Comparison of ENCODE assay signal across 8 mouse cellular contexts in genomic region chr11:98457367-98458120, GRCm38 (mm10). TPM values are rescaled to one million over a fixed set of nuclear protein-coding genes. Genes with fewer than 3 reads are reported as not detected.
DNase-seq lines count a peak whose midpoint lies in the region; ATAC-seq and TF ChIP-seq lines count a peak whose summit lies in the region.

No protein-coding gene starts in this region.

- WGBS in heart, embryonic 14.5 days: under 1% methylated on average over 51 of the region's 64 CpGs
- under 1% methylated on average over 46 of the region's 64 CpGs for WGBS in liver, embryonic 13.5 days (ENCODE audit: insufficient replicate concordance)
- 1% methylated on average over 38 of the region's 64 CpGs for WGBS in stomach, embryonic 14.5 days

- peaks cover 56% of the 10 kb centered on the region for H3K27me3 ChIP-seq in C2C12 (ENCODE audit: control insufficient read depth, insufficient read depth, insufficient read length)
- peaks cover 25% of the 10 kb centered on the region for H3K27me3 ChIP-seq in heart, embryonic 14.5 days (ENCODE audit: control insufficient read depth, insufficient read depth, low read length)
- peaks cover 71% of the 10 kb centered on the region for H3K27me3 ChIP-seq in liver, embryonic 13.5 days
- peaks cover 16% of the 10 kb centered on the region; the same call in 1 of the 2 replicates for H3K27me3 ChIP-seq in stomach, embryonic 14.5 days (ENCODE audit: control insufficient read depth, insufficient read depth, low read length)

- peak overlapping the region; percentile 25 for H3K4me3 ChIP-seq in C2C12 (ENCODE audit: insufficient read depth, poor library complexity, severe bottlenecking)
- H3K4me3 ChIP-seq in bone marrow macrophage, adult 2 months (ENCODE audit: insufficient read depth, low read length): peak overlapping the region; percentile 64
- peak overlapping the region; percentile 79 for H3K4me3 ChIP-seq in embryonic fibroblast, embryonic 13.5 days (ENCODE audit: insufficient read depth, low read length)
- peak overlapping the region; percentile 55 to 66 for H3K4me3 ChIP-seq in heart, embryonic 14.5 days (ENCODE audit: control insufficient read depth in 1 of 2, insufficient read depth in 1 of 2, low read depth in 1 of 2, low read length in 2 of 2)
- H3K4me3 ChIP-seq in liver, embryonic 13.5 days (replicated peaks): peak overlapping the region; percentile 66
- H3K4me3 ChIP-seq in stomach, embryonic 14.5 days (ENCODE audit: low read depth, low read length): peak overlapping the region; percentile 39

- H3K79me3 ChIP-seq in C2C12 (ENCODE audit: low read depth): no peaks in the 10 kb centered on the region

- no peaks in the 10 kb centered on the region for H3K79me2 ChIP-seq in C2C12 (ENCODE audit: control insufficient read depth, insufficient read depth)

- peak overlapping the region; percentile 56 for H3ac ChIP-seq in C2C12 (ENCODE audit: control insufficient read depth, insufficient read length, low read depth)

- peak overlapping the region; percentile 75 for H3K9ac ChIP-seq in heart, embryonic 14.5 days (ENCODE audit: low read length)
- peak overlapping the region; percentile 65 for H3K9ac ChIP-seq in liver, embryonic 13.5 days
- peak overlapping the region; percentile 25; the same call in 1 of the 2 replicates for H3K9ac ChIP-seq in stomach, embryonic 14.5 days (replicated peaks; ENCODE audit: low read depth, low read length)

- TF ChIP-seq CTCF in C2C12 (IDR thresholded peaks at IDR 0.05; ENCODE audit: control insufficient read depth, insufficient read depth, insufficient read length): peak; percentile 80
- no peak; the same call in 1 of the 2 replicates for TF ChIP-seq CTCF in bone marrow macrophage, adult 2 months (IDR thresholded peaks at IDR 0.05; ENCODE audit: low read depth, low read length)
- peak; percentile 81; the same call in 1 of the 2 replicates for TF ChIP-seq CTCF in embryonic fibroblast, embryonic 13.5 days (IDR thresholded peaks at IDR 0.05; ENCODE audit: borderline replicate concordance, insufficient read depth, low read length)

- peak; percentile 93 for DNase-seq in kidney, postnatal 10 days
- DNase-seq in liver, embryonic 13.5 days: peak; percentile 68
- peak; percentile 95 to 98 for DNase-seq in natural killer cell, adult 2 months (ENCODE audit: low spot score in 2 of 2)

- no peaks in the 10 kb centered on the region for H3K9me3 ChIP-seq in heart, embryonic 14.5 days (ENCODE audit: control insufficient read depth, low read length)
- no peaks in the 10 kb centered on the region for H3K9me3 ChIP-seq in liver, embryonic 13.5 days (replicated peaks)
- H3K9me3 ChIP-seq in stomach, embryonic 14.5 days (ENCODE audit: control insufficient read depth, low read depth, low read length): no peaks in the 10 kb centered on the region

- H3K4me2 ChIP-seq in heart, embryonic 14.5 days (ENCODE audit: low read length): peak overlapping the region; percentile 90
- peak overlapping the region; percentile 83 for H3K4me2 ChIP-seq in liver, embryonic 13.5 days
- peak overlapping the region; percentile 65 for H3K4me2 ChIP-seq in stomach, embryonic 14.5 days (replicated peaks; ENCODE audit: low read depth, low read length)

- no peak for TF ChIP-seq POLR2A in bone marrow macrophage, adult 2 months (IDR thresholded peaks at IDR 0.05; ENCODE audit: borderline replicate concordance, low read depth, low read length)
- no peak for TF ChIP-seq POLR2A in embryonic fibroblast, embryonic 13.5 days (IDR thresholded peaks at IDR 0.05; ENCODE audit: low read depth, low read length)

- H3K36me3 ChIP-seq in C2C12 (ENCODE audit: control insufficient read depth, insufficient read depth): no peaks in the 10 kb centered on the region
- no peaks in the 10 kb centered on the region for H3K36me3 ChIP-seq in heart, embryonic 14.5 days (ENCODE audit: control insufficient read depth, insufficient read depth, low read length)
- peaks cover 28% of the 10 kb centered on the region for H3K36me3 ChIP-seq in liver, embryonic 13.5 days
- H3K36me3 ChIP-seq in stomach, embryonic 14.5 days (ENCODE audit: control insufficient read depth, insufficient read depth, low read length): no peaks in the 10 kb centered on the region

- peak; percentile 69 for ATAC-seq in heart, embryonic 14.5 days (ENCODE audit: insufficient number of reproducible peaks, insufficient read depth, low FRiP score, low read depth)
- ATAC-seq in liver, embryonic 13.5 days (ENCODE audit: low read depth): peak; percentile 72
- peak; percentile 83 for ATAC-seq in stomach, embryonic 14.5 days (ENCODE audit: insufficient number of reproducible peaks, insufficient read depth, low FRiP score, low read depth)

- H3K4me1 ChIP-seq in bone marrow macrophage, adult 2 months (ENCODE audit: control insufficient read depth, insufficient read depth, low read length): peaks cover 3% of the 10 kb centered on the region; the same call in 1 of the 2 replicates
- peaks cover 7% of the 10 kb centered on the region for H3K4me1 ChIP-seq in embryonic fibroblast, embryonic 13.5 days (ENCODE audit: control insufficient read depth, insufficient read depth, low read length)
- peaks cover 4 to 7% of the 10 kb centered on the region in 2 experiments; a peak in 3 of 4 replicates for H3K4me1 ChIP-seq in heart, embryonic 14.5 days (ENCODE audit: control insufficient read depth in 2 of 2, insufficient read depth in 2 of 2, low read length in 2 of 2)
- peaks cover 11% of the 10 kb centered on the region for H3K4me1 ChIP-seq in liver, embryonic 13.5 days (replicated peaks)
- H3K4me1 ChIP-seq in stomach, embryonic 14.5 days (ENCODE audit: control insufficient read depth, insufficient read depth, low read length): 0 out of 2 replicates have a peak, but pooled peaks cover 6% of the 10 kb centered on the region

- no peak overlapping the region for H3K27ac ChIP-seq in bone marrow macrophage, adult 2 months (ENCODE audit: insufficient read depth, low read depth, low read length)
- H3K27ac ChIP-seq in embryonic fibroblast, embryonic 13.5 days (ENCODE audit: insufficient read depth, low read length): no peak overlapping the region
- peak overlapping the region in 1 of 2 experiments; percentile 20; a peak in 2 of 4 replicates for H3K27ac ChIP-seq in heart, embryonic 14.5 days (replicated peaks in 1 of 2; ENCODE audit: control insufficient read depth in 1 of 2, insufficient read depth in 1 of 2, low read depth in 2 of 2, low read length in 2 of 2)
- H3K27ac ChIP-seq in liver, embryonic 13.5 days: no peak overlapping the region
- H3K27ac ChIP-seq in stomach, embryonic 14.5 days (ENCODE audit: low read length): peak overlapping the region; percentile 44; the same call in 1 of the 2 replicates

TF ChIP-seq in C2C12, 6 proteins besides CTCF, POLR2A, EP300 and RAD21:
- TF ChIP-seq USF1 (IDR thresholded peaks at IDR 0.05; ENCODE audit: low read depth) (no peak), MAX (IDR thresholded peaks at IDR 0.05) (peak; percentile 17), FOSL1 (IDR thresholded peaks at IDR 0.05; ENCODE audit: insufficient read depth, low read length, poor library complexity, severe bottlenecking) (no peak)

RNA-seq across cellular contexts. Expression of gene Grb7, which starts 11.3 kb away (rescaled TPM):
- polyA plus RNA-seq in C2C12 (2012; fragmentation: generic; extraction: Trizol): not detected
- polyA plus RNA-seq in bone marrow macrophage, adult 2 months (2012; ENCODE audit: insufficient read depth, insufficient read length, missing spikeins): not detected in 2 replicates
- polyA plus RNA-seq in embryonic fibroblast, embryonic 13.5 days (2011; ENCODE audit: insufficient read length, low read depth, missing spikeins): not detected in 2 replicates
- 0.50 TPM in 1 of 2 replicates, not detected in the other for polyA plus RNA-seq in heart, embryonic 14.5 days (2014; fragmentation: Nextera tagmentation; extraction: Ambion mirVana)
- polyA plus RNA-seq in liver, embryonic 13.5 days (2015; fragmentation: Nextera tagmentation; extraction: Ambion mirVana): 17.4 and 20.5 TPM in 2 replicates
- polyA plus RNA-seq in stomach, embryonic 14.5 days (2014; fragmentation: Nextera tagmentation; extraction: Ambion mirVana): 44.0 and 44.3 TPM in 2 replicates

RNA-seq across cellular contexts. Expression of gene Mien1, which starts 18.8 kb away (rescaled TPM):
- polyA plus RNA-seq in C2C12 (2012; fragmentation: generic; extraction: Trizol): 73.7 TPM
- polyA plus RNA-seq in bone marrow macrophage, adult 2 months (2012; ENCODE audit: insufficient read depth, insufficient read length, missing spikeins): 84.8 and 92.4 TPM in 2 replicates
- polyA plus RNA-seq in embryonic fibroblast, embryonic 13.5 days (2011; ENCODE audit: insufficient read length, low read depth, missing spikeins): 47.2 and 54.3 TPM in 2 replicates
- 120 and 138 TPM in 2 replicates for polyA plus RNA-seq in heart, embryonic 14.5 days (2014; fragmentation: Nextera tagmentation; extraction: Ambion mirVana)
- polyA plus RNA-seq in liver, embryonic 13.5 days (2015; fragmentation: Nextera tagmentation; extraction: Ambion mirVana): 66.8 and 72.0 TPM in 2 replicates
- polyA plus RNA-seq in stomach, embryonic 14.5 days (2014; fragmentation: Nextera tagmentation; extraction: Ambion mirVana): 98.0 and 101 TPM in 2 replicates

RNA-seq across cellular contexts. Expression of gene Erbb2, which starts 45.3 kb away (rescaled TPM):
- 15.4 TPM for polyA plus RNA-seq in C2C12 (2012; fragmentation: generic; extraction: Trizol)
- 0.17 TPM in 1 of 2 replicates, not detected in the other for polyA plus RNA-seq in bone marrow macrophage, adult 2 months (2012; ENCODE audit: insufficient read depth, insufficient read length, missing spikeins)
- 15.3 and 17.8 TPM in 2 replicates for polyA plus RNA-seq in embryonic fibroblast, embryonic 13.5 days (2011; ENCODE audit: insufficient read length, low read depth, missing spikeins)
- polyA plus RNA-seq in heart, embryonic 14.5 days (2014; fragmentation: Nextera tagmentation; extraction: Ambion mirVana): 54.5 and 55.1 TPM in 2 replicates
- 2.2 and 2.6 TPM in 2 replicates for polyA plus RNA-seq in liver, embryonic 13.5 days (2015; fragmentation: Nextera tagmentation; extraction: Ambion mirVana)
- polyA plus RNA-seq in stomach, embryonic 14.5 days (2014; fragmentation: Nextera tagmentation; extraction: Ambion mirVana): 48.0 and 50.1 TPM in 2 replicates

RNA-seq across cellular contexts. Expression of gene Pgap3, which starts 57.3 kb away (rescaled TPM):
- polyA plus RNA-seq in C2C12 (2012; fragmentation: generic; extraction: Trizol): 6.3 TPM
- polyA plus RNA-seq in bone marrow macrophage, adult 2 months (2012; ENCODE audit: insufficient read depth, insufficient read length, missing spikeins): 4.6 and 6.4 TPM in 2 replicates
- 3.6 and 4.1 TPM in 2 replicates for polyA plus RNA-seq in embryonic fibroblast, embryonic 13.5 days (2011; ENCODE audit: insufficient read length, low read depth, missing spikeins)
- 14.2 and 15.5 TPM in 2 replicates for polyA plus RNA-seq in heart, embryonic 14.5 days (2014; fragmentation: Nextera tagmentation; extraction: Ambion mirVana)
- 3.1 and 3.8 TPM in 2 replicates for polyA plus RNA-seq in liver, embryonic 13.5 days (2015; fragmentation: Nextera tagmentation; extraction: Ambion mirVana)
- 12.6 and 13.6 TPM in 2 replicates for polyA plus RNA-seq in stomach, embryonic 14.5 days (2014; fragmentation: Nextera tagmentation; extraction: Ambion mirVana)

Comparison
In these comparisons a context has a peak if more than half of its experiments do, and no peak if none do; other contexts are left out.
1. H3K4me3 ChIP-seq: peak in every context shown above with its lines; median percentile 79 in embryonic fibroblast, embryonic 13.5 days; 66 in liver, embryonic 13.5 days; 64 in bone marrow macrophage, adult 2 months; 60 in heart, embryonic 14.5 days; 39 in stomach, embryonic 14.5 days; 25 in C2C12.
2. H3K9ac ChIP-seq: peak in every context shown above with its lines; median percentile 75 in heart, embryonic 14.5 days; 65 in liver, embryonic 13.5 days; 25 in stomach, embryonic 14.5 days.
3. RNA of gene Grb7, which starts 11.3 kb away (polyA plus RNA-seq): 44.0 to 44.3 TPM in stomach, embryonic 14.5 days and 17.4 to 20.5 TPM in liver, embryonic 13.5 days; 0.50 TPM in heart, embryonic 14.5 days, not detected in C2C12 (single experiment), not detected in bone marrow macrophage, adult 2 months and not detected in embryonic fibroblast, embryonic 13.5 days; every median in the first group is over 10 times any median in the second.
4. Peak in every context shown above with its lines, with median percentiles within 50 percentile points of each other: ATAC-seq, H3K4me2 ChIP-seq and DNase-seq.